Mouse (Mus musculus) urinary bladder, postnatal 14 days (tissue): Measurements from ENCODE around the gene Unc5a.

Experiments used
- DNase-seq: peaks from one replicate; pipeline ENCODE4 v3.0.0; 2021; ENCODE audit warnings: low spot score

The Unc5a gene

GRCm38 (mm10) chr13:54948531-54949493, at the start of gene Unc5a:
Gene Unc5a, plus strand, starts transcription at chr13:54949411.
- DNase-seq: peak; percentile 37

DNA sequence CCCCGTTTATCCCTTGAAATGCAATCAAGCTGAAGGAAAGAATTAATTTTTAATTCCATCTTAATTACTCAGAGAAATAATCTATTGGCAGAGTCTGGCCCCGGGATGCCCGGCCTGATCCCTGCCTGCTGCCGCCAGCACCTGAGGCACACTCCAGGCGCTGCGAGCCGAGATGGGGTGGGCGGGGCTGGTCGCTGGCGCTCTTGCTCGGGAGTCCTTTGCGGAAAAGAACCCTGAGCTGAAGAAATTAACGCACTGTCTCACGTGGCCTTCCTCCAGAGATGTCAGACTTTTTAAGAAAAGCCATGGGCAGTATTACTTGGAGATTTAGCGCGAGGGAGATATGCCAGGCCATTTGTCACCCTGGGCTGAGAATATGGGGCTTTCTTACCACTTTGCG, 37.2 kb upstream of the Unc5a start:
- no peak for DNase-seq

- DNase-seq: no peak
Observed at GRCm38 (mm10) chr13:54912894-54913621, 36.2 kb upstream of the Unc5a start.

DNA sequence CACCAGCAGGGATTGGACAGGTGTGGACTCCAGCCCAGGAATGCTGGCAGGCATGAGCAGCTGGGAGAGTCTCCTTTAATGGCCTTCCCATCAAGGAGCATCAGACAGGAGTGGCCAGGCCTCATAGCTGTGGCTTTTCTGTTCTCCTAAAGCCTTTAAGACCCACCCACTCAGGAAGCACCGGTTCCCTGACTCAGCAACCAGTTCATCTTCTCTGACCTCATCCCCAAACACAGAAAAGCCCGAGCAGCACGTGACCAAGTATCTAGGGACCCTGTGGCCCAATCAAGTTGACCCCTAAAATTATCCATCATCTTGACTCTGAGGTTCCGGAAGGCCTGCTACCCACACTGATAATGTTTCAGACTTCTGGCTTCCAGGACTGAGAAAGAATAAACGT, 32.6 kb upstream of the Unc5a start:
- DNase-seq: no peak

DNA sequence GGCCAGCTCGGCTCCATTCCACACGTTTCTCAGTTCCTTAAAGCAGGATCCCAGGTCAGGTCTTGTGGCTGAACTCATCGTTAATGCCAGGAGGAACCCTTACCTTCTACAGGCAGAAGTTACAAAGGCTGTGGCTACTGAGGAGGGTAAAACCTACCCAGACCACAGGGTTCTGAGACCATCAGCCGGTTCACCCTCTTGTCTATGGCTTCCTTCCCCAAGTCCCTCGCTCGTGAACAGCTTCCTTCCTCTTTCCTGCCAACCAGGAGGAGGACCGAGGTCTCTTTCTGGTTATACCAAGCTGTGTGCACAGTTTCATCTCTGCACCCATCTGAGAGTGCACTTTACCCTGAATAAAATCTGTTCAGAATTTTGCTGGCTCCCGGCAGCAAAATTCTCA, 30.3 kb upstream of the Unc5a start:
- no peak for DNase-seq

GRCm38 (mm10) chr13:54919666-54920065, 29.5 kb upstream of the Unc5a start:
- no peak for DNase-seq

GRCm38 (mm10) chr13:54921700-54922099, 27.5 kb upstream of the Unc5a start:
- no peak for DNase-seq

DNA sequence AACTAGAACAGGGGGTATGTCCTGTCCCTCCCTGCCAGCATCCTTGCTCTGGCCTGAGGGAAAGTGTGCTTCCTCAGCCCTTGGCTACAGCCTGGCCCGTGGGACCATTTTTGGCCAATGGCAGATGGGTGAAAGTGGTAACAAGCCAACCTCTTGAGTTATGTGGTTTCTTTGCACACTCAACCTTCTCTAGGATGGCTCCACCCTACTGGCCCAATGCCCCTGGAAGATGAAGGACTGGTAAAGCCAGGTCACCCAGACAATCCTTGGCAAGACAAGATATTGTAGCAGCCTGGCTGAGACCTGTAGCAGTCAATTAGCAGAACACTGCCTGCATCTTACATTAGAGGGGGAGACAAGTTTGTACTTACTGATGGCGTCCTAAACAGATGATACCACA, 25.5 kb upstream of the Unc5a start:
- no peak for DNase-seq

- DNase-seq: no peak
Observed at GRCm38 (mm10) chr13:54925466-54925865, 23.7 kb upstream of the Unc5a start.

- no peak for DNase-seq
Observed at GRCm38 (mm10) chr13:54926654-54927053, 22.6 kb upstream of the Unc5a start.

- DNase-seq: no peak
Observed at GRCm38 (mm10) chr13:54930123-54930522, 19.1 kb upstream of the Unc5a start.

- DNase-seq: no peak
Observed at GRCm38 (mm10) chr13:54934873-54935272, 14.3 kb upstream of the Unc5a start.

DNA sequence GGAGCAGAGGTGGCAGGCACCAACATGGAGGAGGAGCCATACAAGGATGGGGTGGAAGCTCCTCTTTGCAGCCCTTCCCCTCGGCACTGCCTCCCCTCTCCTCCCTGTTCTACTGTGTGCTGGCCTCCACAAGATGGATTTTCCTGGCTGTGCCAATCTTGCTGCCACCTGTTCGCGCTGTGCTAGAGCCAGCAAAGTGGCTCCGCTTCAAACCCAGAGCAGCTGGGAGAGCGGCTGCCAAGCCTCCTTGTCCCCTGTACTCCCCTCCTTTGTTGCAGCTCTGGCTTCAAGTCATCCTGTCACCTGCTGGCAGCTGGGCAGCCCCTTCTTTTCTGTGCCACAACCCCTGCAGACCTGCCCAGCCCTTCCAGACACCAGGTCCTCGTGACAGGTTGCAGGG, 13.0 kb upstream of the Unc5a start:
- no peak for DNase-seq

GRCm38 (mm10) chr13:54937885-54938284, 11.3 kb upstream of the Unc5a start:
- no peak for DNase-seq

- DNase-seq: no peak
Observed at GRCm38 (mm10) chr13:54938493-54938892, 10.7 kb upstream of the Unc5a start.

- no peak for DNase-seq
Observed at GRCm38 (mm10) chr13:54944411-54945157, 4.6 kb upstream of the Unc5a start.

- peak; percentile 53 for DNase-seq
Observed at GRCm38 (mm10) chr13:54945332-54945731, 3.9 kb upstream of the Unc5a start.

DNA sequence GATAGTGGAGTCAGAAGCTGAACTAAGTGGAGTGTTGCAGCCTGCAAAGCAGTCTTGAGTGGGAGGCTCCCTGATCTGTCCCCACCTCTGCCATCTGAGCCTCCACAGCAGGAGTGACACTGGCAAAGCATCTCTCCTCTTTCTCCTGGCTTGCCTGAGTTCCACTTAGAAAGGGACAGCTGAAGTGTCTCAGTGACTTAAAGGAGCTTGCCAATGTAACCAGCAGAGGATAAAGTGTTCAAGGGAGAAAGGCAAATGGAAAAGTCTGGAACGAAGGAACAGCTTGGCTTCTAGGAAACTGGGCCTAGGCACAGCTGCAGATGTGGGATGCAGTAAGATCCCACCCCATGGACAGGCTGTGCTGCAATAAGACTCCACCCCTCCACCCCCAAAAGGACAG, 2.8 kb upstream of the Unc5a start:
- DNase-seq: no peak

- peak; percentile 34 for DNase-seq
Observed at GRCm38 (mm10) chr13:54949592-54949991, 381 bp downstream of the Unc5a start.

DNA sequence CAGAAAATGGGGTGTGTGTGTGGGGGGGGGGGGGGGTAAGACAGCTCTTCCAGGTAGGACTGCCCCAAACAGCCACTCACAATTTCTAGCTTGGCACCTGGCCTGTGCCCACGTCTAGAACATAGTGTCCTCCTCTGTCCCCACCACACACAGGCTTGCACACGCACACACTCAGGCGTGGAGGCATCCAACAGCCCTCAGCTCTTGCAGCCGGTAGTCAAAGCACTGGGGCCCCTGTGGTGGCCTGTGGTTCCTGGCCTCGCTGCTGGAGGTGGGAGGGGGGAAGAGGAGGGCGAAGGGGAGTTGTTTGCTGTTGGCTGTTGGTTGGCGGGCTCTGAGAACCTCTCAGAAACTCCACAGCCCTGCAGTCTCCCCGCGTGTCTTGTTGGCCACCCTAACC, 920 bp downstream of the Unc5a start:
- no peak for DNase-seq

GRCm38 (mm10) chr13:54951166-54951565, 2.0 kb downstream of the Unc5a start:
- no peak for DNase-seq

DNA sequence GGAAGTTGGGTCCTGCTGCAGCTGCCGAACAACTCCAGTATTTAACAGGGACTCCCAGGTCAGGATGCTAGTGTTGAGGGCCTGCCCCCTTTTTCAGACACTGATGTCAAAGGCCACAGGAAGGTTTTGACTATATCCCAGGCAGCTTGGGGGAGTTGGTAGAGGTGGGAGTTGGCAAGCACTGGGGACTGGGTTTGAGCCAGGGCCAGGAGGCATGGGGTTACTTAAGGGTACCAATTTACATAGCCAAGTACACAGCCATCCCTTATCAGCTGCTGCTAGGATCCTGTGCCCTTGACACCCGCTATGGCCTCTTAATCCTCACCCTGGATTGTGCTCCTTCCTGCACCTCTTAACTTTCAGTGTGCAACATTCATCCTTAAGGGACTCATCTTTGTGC, 5.5 kb downstream of the Unc5a start:
- no peak for DNase-seq
